Mouse (Mus musculus) urinary bladder, postnatal 36 days (tissue): ENCODE data around the gene Prpsap1.
"Not testable (repeated sequence)": the region's sequence is repeated elsewhere in the genome, so short reads cannot be mapped to it uniquely, and the experiment has no call there.

Experiments used
- DNase-seq, 2 experiments: peaks; one replicate each; pipeline ENCODE4 v3.0.0; 2022; ENCODE audit warnings: low spot score in 2 of 2, mixed read lengths in 1 of 2

Gene Prpsap1

GRCm38 (mm10) chr11:116515330-116516020 is 21.5 kb upstream of the Prpsap1 start:
- DNase-seq: no peak

DNA sequence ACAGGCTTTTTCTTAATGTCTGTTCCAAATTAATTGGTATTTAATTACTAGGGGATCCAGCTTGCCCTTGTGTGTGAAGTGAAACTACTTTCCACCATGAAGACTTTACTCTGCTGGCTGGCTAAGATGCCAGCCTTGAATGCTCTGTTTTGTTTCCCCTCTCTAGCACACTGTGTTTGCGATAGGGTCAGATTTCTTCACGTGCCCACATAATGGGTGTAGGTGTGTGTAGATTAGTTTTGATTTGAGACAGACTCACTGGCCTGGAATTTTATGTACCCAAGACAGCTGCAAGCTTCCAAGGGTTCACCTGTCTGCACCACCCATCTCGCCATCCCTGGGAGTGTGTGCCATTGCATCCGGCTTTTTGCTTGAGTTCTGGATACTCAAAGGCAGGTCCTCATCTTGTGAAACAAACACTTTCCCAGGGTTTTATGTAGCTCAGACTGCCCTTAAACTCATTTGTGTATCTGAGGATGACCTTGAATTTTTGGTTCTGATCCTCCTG is 19.6 kb upstream of the Prpsap1 start:
- no peak for DNase-seq

- DNase-seq: no peak
Measured at GRCm38 (mm10) chr11:116512987-116513386, 19.0 kb upstream of the Prpsap1 start.

DNA sequence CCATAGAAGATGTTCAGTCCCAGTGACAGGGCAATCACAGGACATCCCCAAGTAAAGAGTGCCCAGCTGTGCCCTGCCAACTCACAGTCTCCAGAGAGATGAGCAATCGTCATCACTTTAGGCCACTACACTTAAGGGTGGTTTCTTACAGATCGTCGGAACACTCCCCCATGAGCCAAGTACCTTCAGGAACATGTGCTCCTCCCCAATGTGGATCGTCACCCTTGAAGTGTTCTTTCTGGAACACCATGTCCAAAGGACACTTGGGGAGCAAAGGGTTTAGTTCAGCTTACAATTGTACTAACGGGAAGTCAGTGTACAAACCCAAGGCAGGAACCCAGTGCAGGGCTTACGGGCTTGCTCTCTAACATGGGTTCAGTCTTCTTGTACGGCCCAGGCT is 18.2 kb upstream of the Prpsap1 start:
- no peak for DNase-seq

- DNase-seq: no peak
Measured at GRCm38 (mm10) chr11:116511301-116511868, 17.4 kb upstream of the Prpsap1 start.

DNA sequence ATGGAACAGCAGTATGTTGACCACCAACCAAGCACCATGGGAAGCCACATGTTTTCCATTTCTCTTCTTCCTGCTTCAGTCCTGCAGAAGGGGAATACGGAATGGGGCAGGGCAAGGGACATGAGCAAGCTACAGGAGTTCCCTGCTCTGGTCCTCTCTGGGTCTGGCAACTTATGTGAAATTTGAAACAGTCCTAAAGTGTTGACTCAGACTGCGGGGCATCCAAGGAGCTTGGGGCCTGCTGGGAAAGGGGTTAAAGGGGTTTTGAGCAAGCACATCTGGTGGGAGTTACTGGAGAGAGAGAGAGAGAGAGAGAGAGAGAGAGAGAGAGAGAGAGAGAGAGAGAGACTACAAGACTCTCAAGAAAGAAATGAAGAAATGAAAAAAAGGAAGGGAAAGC is 14.7 kb upstream of the Prpsap1 start:
- DNase-seq: no peak

DNA sequence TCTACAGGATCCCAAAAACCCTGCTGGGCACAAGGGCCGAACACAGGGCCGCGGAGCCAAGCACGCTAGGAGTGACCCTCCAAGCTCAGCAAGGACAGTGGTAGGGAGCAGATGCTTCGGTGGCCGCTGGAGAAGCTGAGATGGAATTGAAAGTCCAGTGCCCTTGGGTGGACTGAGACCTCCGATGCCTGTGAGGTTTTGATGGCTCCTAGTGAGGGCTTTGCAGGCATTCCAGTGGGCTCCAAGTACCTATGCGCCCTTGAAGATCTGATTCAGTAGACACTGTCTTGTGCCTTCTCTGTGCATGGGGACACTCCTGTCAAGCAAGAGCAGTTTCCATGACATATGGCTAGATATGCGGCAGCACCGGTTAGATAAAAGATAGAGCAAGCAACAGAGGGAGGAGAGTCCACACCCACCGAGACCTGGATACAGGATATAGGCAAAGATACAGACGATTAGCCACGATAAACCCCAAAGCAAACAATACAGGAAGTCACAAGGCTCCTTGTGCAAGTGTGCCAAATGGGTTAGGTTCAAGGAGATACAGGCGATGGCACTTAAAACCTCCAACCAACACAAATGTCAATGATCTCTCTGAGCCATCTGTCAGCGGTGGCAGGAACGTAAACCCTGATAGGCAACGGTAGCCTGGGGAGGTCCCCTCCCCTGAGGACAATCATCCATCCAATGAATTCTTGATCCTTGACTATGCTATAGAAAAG is 12.3 kb upstream of the Prpsap1 start:
- DNase-seq: no peak

DNA sequence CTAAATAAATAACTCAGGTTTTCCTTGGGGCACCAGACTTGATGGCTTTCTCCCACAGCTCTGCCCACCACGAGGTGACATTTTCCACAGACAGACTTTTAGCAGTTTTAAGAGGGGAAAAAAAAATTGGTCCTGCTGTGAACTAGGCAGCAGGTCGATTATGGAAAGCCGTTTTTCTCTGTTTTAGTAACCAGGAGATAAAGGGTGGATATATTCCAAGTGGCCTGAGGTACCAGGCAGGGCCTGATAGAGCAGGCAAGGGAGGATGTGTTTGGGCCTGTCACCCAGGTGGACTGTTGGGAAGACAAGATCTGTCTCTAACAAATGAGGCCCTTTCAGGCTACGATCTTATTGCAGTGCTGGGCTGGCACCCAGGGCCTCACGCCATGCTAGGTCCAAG is 11.6 kb upstream of the Prpsap1 start:
- DNase-seq: no peak

DNA sequence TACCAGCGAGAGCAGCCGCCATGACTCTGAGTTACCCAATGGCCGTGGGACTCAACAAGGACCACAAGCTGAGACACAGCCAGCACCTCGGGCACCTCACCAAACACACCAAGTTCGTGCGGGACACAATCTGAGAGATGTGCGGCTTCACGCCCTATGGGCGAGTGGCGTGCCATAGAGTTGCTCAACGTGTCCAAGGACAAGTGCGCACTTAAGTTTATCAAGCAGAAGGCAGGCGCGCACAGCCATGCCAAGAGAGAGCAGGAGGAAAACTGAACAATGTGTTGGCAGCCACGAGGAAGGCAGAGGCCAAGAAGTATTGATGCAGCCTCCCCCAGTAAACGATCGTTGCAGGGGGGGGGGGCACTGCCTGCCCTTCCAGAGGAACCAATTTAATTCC is 10.5 kb upstream of the Prpsap1 start:
- DNase-seq: no peak

- DNase-seq: no peak
Measured at GRCm38 (mm10) chr11:116501005-116501746, 7.2 kb upstream of the Prpsap1 start.

- no peak for DNase-seq
Measured at GRCm38 (mm10) chr11:116499018-116499417, 5.0 kb upstream of the Prpsap1 start.

DNA sequence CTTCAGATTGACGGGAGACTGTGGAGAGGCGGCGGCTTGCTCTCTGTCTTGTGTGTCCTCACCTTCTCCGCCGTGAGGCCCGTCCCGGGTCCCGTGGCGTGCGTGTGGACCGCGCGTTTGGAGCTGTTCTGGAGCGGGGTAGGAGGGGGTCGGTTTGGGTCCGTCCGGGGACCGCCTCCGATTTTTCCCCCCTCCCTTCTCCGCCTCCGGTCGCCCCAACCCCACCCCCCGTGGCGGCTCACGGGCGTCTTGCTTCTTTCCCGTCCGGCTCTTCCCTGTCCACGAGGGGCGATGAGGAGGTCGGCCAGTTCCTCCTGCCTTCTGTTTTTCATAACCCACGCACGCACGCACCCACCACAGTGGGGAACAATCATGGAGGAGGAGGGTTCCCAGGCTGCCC is 4.6 kb upstream of the Prpsap1 start:
- no peak for DNase-seq

DNA sequence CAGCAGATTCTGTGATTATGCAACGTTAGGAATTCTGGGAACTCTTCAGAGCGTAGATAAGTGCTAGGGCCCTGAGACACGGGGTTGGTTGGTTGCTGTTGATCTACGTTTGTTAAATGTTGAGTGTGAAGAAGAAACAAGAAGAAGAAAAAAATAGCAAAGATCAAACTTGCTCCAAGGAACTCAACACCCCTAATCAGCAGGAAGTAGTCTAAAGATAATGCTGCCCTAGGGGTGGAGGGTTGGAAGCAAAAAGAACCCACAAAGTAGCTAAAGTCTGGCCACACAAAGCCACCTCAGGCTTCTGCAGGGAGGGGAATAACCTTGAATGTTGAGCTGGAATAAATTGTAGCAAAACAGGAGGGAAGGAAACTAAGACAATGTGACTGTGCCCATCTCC is 3.3 kb upstream of the Prpsap1 start:
- DNase-seq: no peak

DNA sequence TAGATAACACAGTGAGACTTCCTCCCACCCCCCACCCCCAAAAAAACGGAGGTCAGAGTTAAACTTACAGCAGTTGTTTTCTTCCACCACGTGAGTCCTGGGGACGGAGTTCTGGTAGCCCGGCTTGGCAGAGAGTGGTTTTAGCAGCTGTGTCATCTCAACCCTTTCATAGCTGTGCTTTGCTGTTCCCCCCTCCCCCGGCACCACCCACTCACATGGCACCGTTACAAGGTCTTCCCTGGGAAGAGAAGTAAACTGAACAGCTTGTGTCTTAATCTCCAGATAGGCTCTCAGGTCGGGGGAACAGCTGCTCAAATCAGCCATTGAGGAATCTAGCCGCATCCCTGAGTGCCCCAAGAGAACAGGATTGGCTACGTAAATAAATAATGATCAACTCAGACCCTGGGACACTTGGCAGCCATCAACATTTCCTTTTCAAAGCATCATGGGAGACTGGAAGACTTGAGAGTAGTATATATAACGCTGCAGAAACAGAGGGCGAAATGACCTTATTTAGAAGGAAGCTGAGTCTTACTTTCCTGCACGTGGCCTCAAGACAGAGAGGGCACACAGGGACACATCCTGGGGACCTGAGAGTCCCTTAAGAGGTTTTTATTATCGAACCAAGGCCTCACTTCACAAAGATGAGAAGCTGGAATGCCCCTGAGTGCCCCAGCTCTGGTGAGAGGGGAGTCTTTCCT is 622 bp upstream of the Prpsap1 start:
- peak; percentile 65 to 80 for DNase-seq

- no peak for DNase-seq
Measured at GRCm38 (mm10) chr11:116493191-116493590, 811 bp downstream of the Prpsap1 start.

DNA sequence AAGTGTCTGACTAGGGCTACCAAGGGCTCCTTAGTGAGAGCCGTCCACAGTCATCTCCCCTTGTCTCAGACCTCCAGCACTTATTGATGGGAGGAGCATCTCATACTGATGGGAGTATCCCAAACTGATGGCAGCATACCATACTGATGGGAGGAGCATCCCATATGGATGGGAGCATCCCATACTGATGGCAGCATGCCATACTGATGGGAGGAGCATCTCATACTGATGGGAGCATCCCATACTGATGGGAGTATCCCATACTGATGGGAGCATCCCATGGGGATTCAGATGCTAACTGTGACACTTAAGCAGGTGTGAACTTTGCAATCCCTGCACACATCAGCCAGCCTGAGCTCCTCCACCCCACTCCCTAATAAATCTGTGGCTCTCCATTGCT is 1.5 kb downstream of the Prpsap1 start:
- DNase-seq: not testable (repeated sequence)

DNA sequence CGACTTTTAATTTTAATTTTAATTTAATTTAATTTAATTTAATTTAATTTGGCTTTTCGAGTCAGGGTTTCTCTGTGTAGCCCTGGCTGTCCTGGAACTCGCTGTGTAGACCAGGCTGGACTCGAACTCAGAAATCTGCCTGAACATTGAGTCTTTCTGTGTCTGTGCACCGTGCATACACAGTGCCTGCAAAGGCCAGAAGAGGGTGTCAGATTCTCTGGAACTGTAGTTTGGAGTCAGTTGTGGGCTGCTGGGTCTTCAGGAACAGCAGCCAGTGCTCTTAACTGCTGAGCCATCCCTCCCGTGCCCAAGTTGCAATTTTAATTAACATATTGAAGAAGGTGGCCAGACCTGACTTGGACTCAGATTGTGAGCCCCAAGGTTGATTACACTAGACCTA is 2.7 kb downstream of the Prpsap1 start:
- no peak for DNase-seq

GRCm38 (mm10) chr11:116490232-116491107 is 3.5 kb downstream of the Prpsap1 start:
- DNase-seq: peak; percentile 82 to 87

GRCm38 (mm10) chr11:116489771-116490231 is 4.2 kb downstream of the Prpsap1 start:
- DNase-seq: peak in 1 of 2 experiments; percentile 24

DNA sequence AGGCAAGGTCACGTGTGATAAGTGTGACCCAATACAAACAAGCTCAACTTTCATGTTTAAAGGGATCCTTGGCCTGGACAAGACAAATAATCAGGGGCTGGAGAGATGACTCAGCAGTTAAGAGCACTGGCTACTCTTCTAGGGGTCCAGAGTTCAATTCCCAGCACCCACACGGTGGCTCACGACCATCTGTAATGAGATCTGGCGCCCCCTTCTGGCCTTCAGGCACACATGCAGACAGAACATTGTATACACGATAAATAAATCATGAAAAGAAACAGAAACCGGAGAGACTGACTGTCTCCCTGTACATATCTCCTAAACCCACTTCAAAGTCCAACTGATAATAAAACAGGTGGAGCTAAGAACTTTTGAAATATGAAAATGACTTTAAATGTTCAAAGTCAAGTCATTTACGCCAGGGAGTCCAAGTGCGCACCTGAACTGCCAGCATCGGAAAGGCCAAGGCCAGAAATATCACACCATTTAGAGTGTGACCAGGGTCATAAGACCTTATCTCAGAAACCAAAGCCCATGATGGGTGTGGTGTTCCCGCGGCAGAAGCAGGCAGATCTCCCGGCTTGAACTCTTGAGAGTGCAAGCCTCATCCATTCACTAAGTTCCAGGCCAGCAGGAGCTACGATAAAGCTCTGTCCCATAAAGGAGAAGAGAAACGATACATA is 5.2 kb downstream of the Prpsap1 start:
- DNase-seq: no peak
